Mouse (Mus musculus) bone marrow, adult 2 months (tissue): ENCODE measurements around the gene Btbd16. TPM values are rescaled to one million over a fixed set of nuclear protein-coding genes. Genes with fewer than 3 reads are reported as not detected.
A peak's percentile ranks its signal among the peaks of the same experiment; 100 is the strongest.

Source experiments
- H3K27ac ChIP-seq: fragments of 200-500 bp; 2 replicates; pipeline ENCODE4 v1.5.1; 2012; ENCODE audit warnings: low read depth, mild to moderate bottlenecking, control low read depth, inconsistent platforms, low read length; ENCODE audit not compliant: control insufficient read depth, poor library complexity, insufficient read depth
- H3K4me1 ChIP-seq: fragments of 200-500 bp; 2 replicates; pipeline ENCODE4 v1.6.1; 2011; ENCODE audit warnings: low read length; ENCODE audit not compliant: control insufficient read depth, insufficient read depth
- H3K4me3 ChIP-seq: fragments of 200-500 bp; replicated peaks from 2 replicates; pipeline ENCODE3; 2011; ENCODE audit warnings: mild to moderate bottlenecking, low read depth, low read length, control low read depth; ENCODE audit not compliant: control insufficient read depth
- CTCF ChIP-seq: fragments of 200-500 bp; IDR thresholded peaks from 2 replicates; pipeline ENCODE4 v1.5.1; 2011; ENCODE audit warnings: low read length, control low read depth; ENCODE audit not compliant: control insufficient read depth, insufficient read depth
- POLR2A ChIP-seq: fragments of 200-500 bp; IDR thresholded peaks from 2 replicates; pipeline ENCODE4 v1.6.1; 2011; ENCODE audit warnings: low read depth, mild to moderate bottlenecking, control low read depth, low read length, borderline replicate concordance; ENCODE audit not compliant: control insufficient read depth
- WGBS: fragments of 180-500 bp; shearing (Covaris S2); methylation state at CpG from one replicate; pipeline ENCODE4 v1.1.7; 2018; 5-methylcytosine and 5-hydroxymethylcytosine counted together
- polyA plus RNA-seq: library from polyadenylated mRNA; stranded (reverse); fragments of >200 nt; gene quantifications from 2 replicates; pipeline ENCODE4 v1.2.4, GENCODE M21; 2011; ENCODE audit warnings: low replicate concordance; ENCODE audit not compliant: missing spikeins, insufficient read depth, insufficient read length

Gene Btbd16
- polyA plus RNA-seq, 1 experiment = 1.4 TPM

- TF ChIP-seq POLR2A (no peak), CTCF (peak; percentile 77)
- Histone ChIP-seq H3K4me3 (no peak overlapping the region), H3K27ac (no peak overlapping the region), H3K4me1 (no peaks in the 10 kb centered on the region; the same call in 1 of the 2 replicates)
- 37% methylated on average over 17 of the region's 17 CpGs for WGBS
Measured at GRCm38 (mm10) chr7:130762071-130762897, 11.6 kb upstream of the Btbd16 start.

DNA sequence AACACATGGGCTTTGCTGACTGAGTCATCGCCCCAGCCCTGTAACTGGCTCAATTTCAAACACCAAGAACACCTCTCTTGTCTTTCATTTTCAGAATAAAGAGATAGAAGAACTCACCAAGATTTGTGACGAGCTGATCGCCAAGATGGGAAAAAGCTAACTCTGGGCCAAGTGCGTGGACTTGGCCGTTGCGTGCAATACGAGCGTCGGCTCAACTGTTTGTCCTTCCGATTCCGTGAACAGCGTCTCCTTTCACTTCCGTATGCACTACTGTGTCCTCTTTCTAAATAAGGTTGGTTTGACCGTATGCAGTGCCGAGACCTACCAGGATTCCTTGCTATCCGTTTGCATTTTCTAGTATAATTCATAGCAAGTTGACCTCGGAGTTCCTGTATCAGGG, 9.7 kb upstream of the Btbd16 start:
- TF ChIP-seq POLR2A (no peak), CTCF (no peak)
- H3K4me3 ChIP-seq = no peak overlapping the region
- 86% methylated on average over 17 of the region's 17 CpGs for WGBS
- H3K27ac ChIP-seq = no peak overlapping the region
- H3K4me1 ChIP-seq = no peaks in the 10 kb centered on the region; the same call in 1 of the 2 replicates

DNA sequence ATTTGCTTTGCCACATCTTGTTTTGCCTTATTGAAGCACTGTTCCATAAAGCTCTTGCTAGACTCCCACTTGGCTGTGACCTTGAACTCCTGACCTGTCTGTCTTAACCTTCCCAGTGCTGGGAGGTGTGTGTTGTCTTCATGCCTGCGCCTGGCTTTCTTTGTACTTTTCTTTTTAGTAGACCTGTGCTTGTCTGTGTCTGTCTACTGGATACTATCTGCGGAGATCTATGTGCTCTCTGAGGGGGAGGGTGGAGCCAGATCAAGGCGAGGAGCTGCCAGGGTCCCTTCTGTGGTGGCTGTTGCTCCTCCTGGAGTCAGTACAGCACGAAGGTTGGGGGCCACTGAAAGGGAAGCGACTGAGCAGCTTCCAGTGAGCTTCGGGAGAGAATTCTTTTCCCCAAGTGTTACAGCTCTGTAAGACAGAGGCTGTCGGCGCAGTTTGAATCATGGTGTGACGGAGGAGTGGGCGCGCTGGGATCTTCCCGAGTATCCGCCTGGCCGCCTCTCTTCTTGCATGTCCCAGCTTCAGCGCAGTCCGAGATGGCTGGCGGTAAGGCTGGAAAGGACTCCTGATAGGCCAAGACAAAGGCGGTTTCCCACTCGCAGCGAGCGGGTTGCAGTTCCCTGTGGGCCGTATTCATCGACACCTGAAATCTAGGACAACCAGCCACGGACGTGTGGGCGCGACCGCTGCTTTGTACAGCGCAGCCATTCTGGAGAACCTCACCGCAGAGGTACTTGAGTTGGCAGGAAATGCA, 7.3 kb upstream of the Btbd16 start:
- no peak for TF ChIP-seq POLR2A
- TF ChIP-seq CTCF = no peak
- H3K4me1 ChIP-seq = no peaks in the 10 kb centered on the region; the same call in 1 of the 2 replicates
- H3K4me3 ChIP-seq = no peak overlapping the region
- H3K27ac ChIP-seq = no peak overlapping the region
- WGBS = 83% methylated on average over 30 of the region's 30 CpGs

DNA sequence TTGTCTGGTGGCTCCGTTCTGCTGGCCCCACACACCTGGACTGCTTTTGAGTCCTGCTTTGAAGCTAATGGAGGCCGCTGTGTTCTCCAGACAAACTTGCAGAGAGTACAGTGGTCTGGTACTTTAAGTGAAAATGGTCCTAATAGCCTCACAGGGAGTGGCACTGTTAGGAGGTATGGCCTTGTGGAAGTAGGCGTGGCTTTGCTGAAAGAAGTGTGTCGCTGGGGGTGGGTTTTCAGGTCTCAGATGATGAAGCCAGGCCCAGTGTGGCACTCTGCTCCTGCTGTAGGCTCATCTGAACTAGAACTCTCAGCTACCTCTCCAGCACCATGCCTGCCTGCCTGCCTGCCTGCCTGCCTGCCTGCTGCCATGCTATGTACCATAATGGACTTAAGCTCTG, 5.7 kb upstream of the Btbd16 start:
- H3K4me3 ChIP-seq = no peak overlapping the region
- 81% methylated on average over 4 of the region's 4 CpGs for WGBS
- no peak overlapping the region for H3K27ac ChIP-seq
- no peaks in the 10 kb centered on the region for H3K4me1 ChIP-seq
- TF ChIP-seq POLR2A (no peak), CTCF (no peak)

- no peak overlapping the region for H3K27ac ChIP-seq
- H3K4me3 ChIP-seq = no peak overlapping the region
- WGBS = 16% methylated on average over 3 of the region's 3 CpGs
- peak; percentile 81 for TF ChIP-seq CTCF
- no peak for TF ChIP-seq POLR2A
- peaks cover 1% of the 10 kb centered on the region; the same call in 1 of the 2 replicates for H3K4me1 ChIP-seq
Measured at GRCm38 (mm10) chr7:130770707-130771106, 3.2 kb upstream of the Btbd16 start.

DNA sequence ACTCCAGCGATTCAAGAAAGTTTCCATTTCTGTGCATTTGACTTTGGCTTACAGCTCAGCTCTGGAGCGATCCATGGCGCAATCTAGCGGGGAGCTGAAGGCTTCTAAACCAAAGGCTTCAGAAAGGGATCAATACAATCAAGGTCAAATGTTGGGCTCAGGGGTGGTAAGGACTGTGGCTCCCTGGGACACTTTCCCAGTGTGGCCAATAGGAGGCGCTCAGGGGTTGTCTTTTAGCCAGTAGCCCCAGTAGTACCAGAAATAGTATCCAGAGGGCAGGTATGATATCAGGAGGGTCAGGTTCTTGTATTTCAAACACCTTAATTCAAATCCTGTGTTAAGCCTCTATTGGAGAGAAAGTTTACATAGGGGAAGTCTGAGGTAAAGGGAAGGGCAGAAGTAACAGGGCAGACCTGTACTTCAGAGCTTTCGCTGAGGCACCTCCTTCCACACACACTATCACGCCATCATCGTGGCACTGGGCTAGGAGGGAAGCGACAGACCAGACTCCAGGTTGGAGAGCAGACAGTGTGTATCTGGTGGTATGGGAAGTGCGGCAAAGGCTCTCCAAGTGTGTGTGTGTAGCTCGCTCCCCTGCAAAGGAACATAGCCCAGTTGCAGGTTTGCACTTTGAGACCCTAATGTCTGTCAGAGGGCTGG, 568 bp upstream of the Btbd16 start:
- 80% methylated on average over 11 of the region's 11 CpGs for WGBS
- TF ChIP-seq POLR2A (no peak), CTCF (peak; percentile 53; the same call in 1 of the 2 replicates)

GRCm38 (mm10) chr7:130780866-130781419, 7.1 kb downstream of the Btbd16 start:
- TF ChIP-seq POLR2A = no peak
- no peak for TF ChIP-seq CTCF
- 66% methylated on average over 5 of the region's 5 CpGs for WGBS
- Histone ChIP-seq H3K27ac (no peak overlapping the region), H3K4me1 (no peaks in the 10 kb centered on the region), H3K4me3 (no peak overlapping the region)

More for the DNA sequence above, 568 bp upstream of the Btbd16 start:
- Histone ChIP-seq H3K27ac (no peak overlapping the region), H3K4me1 (peaks cover 1% of the 10 kb centered on the region; the same call in 1 of the 2 replicates), H3K4me3 (no peak overlapping the region)

- WGBS = 83% methylated on average over 5 of the region's 5 CpGs
- TF ChIP-seq POLR2A = no peak
- no peak for TF ChIP-seq CTCF
- Histone ChIP-seq H3K4me1 (no peaks in the 10 kb centered on the region), H3K27ac (no peak overlapping the region), H3K4me3 (no peak overlapping the region)
Measured at GRCm38 (mm10) chr7:130782501-130783050, 8.7 kb downstream of the Btbd16 start.
